ENCODE assay signal across 23 mouse cellular contexts in the genomic region with DNA sequence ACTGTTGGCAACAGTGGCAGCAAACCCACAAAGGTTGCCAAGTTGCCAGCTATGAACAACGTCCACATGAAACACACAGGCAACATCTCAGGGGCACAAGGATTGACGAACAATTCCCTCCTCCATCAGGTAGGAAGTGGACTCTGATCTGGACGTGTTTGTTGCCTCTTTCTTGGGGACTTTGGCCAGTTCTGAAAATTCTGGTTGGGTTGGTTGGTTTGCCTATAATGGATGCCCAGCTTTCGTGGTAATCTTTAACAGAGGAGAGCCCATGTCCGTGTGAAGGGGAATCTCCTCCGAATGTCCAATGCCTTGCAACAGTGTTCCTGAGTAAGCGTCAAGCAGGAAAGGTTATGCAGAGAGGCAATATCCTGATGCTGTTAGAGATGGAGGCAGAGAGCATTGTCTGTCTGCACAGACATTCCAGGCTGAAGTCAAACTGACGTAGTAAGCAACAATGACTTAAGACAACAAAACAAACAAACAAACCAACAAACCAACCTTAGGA. TPM values are rescaled to one million over a fixed set of nuclear protein-coding genes. Genes with fewer than 3 reads are reported as not detected.
A peak's percentile ranks its signal among the peaks of the same experiment; 100 is the strongest.
DNase-seq lines count a peak whose midpoint lies in the region; ATAC-seq and TF ChIP-seq lines count a peak whose summit lies in the region.
"Had no signal": no experiment of that assay in that cellular context is flagged by ENCODE, and none has a peak within 500 bp of the region (broad histone marks: within the 10 kb centered on the region; RNA-seq: fewer than 3 reads in every experiment).

No protein-coding gene starts in this region.

- no peaks in the 10 kb centered on the region for H3K4me1 ChIP-seq in kidney, embryonic 14.5 days (ENCODE audit: control insufficient read depth, insufficient read depth, low read length)
- no peaks in the 10 kb centered on the region; the same call in 1 of the 2 replicates for H3K4me1 ChIP-seq in intestine, embryonic 16.5 days (ENCODE audit: control insufficient read depth, insufficient read depth, low read length)
- H3K4me1 ChIP-seq in midbrain, postnatal 0 days (ENCODE audit: insufficient read depth, low read length), result no peaks in the 10 kb centered on the region
- H3K4me1 ChIP-seq: heart, embryonic 15.5 days; midbrain, embryonic 13.5 days had no signal

- TF ChIP-seq CTCF in midbrain, postnatal 0 days (IDR thresholded peaks at IDR 0.05), result no peak

- no peak overlapping the region for H3K9ac ChIP-seq in kidney, embryonic 14.5 days (ENCODE audit: low read depth, low read length)
- no peak overlapping the region for H3K9ac ChIP-seq in intestine, embryonic 16.5 days (ENCODE audit: low read depth, low read length)
- H3K9ac ChIP-seq in midbrain, postnatal 0 days (replicated peaks; ENCODE audit: low read length, poor library complexity, severe bottlenecking), result no peak overlapping the region
- H3K9ac ChIP-seq: heart, embryonic 15.5 days; midbrain, embryonic 13.5 days had no signal

- peak; percentile 85 for DNase-seq in kidney, adult 11 months
- DNase-seq in kidney, adult 9 months, result peak; percentile 93
- peak; percentile 75 for DNase-seq in kidney, postnatal 14 days
- DNase-seq in right cerebral cortex, adult 2 months (ENCODE audit: low spot score in 2 of 2), result no peak
- no peak for DNase-seq in cerebellum, postnatal 14 days
- no peak for DNase-seq in midbrain, postnatal 0 days (ENCODE audit: low spot score)
- DNase-seq: adrenal gland, postnatal 25 days; cerebellum, adult 11-12 months; cerebellum, adult 9-11 months; left cerebral cortex, postnatal 4 days; lung, adult 18-20 months; spleen, adult 18-20 months; thymus, postnatal 25 days had no signal

- H3K27me3 ChIP-seq in kidney, embryonic 14.5 days (ENCODE audit: control insufficient read depth, insufficient read depth, low read length), result no peaks in the 10 kb centered on the region
- H3K27me3 ChIP-seq in intestine, embryonic 16.5 days (replicated peaks; ENCODE audit: control insufficient read depth, insufficient read depth, low read length), result no peaks in the 10 kb centered on the region
- no peaks in the 10 kb centered on the region for H3K27me3 ChIP-seq in midbrain, postnatal 0 days (ENCODE audit: insufficient read depth, low read length)
- H3K27me3 ChIP-seq: heart, embryonic 15.5 days; midbrain, embryonic 13.5 days had no signal

- H3K4me2 ChIP-seq in kidney, embryonic 14.5 days (replicated peaks; ENCODE audit: low read depth, low read length), result no peak overlapping the region
- H3K4me2 ChIP-seq in intestine, embryonic 16.5 days (ENCODE audit: low read depth, low read length), result no peak overlapping the region
- no peak overlapping the region for H3K4me2 ChIP-seq in midbrain, postnatal 0 days (ENCODE audit: low read depth, low read length, poor library complexity, severe bottlenecking)
- H3K4me2 ChIP-seq: heart, embryonic 15.5 days; midbrain, embryonic 13.5 days had no signal

- H3K27ac ChIP-seq in kidney, embryonic 14.5 days (ENCODE audit: low read depth, low read length), result no peak overlapping the region
- H3K27ac ChIP-seq in intestine, embryonic 16.5 days (ENCODE audit: low read length), result no peak overlapping the region
- H3K27ac ChIP-seq in midbrain, postnatal 0 days (ENCODE audit: low read depth, low read length), result no peak overlapping the region
- H3K27ac ChIP-seq: heart, embryonic 15.5 days; hindbrain, postnatal 0 days; macrophage; midbrain, embryonic 13.5 days had no signal

- no peak for ATAC-seq in kidney, embryonic 14.5 days (ENCODE audit: low FRiP score, low TSS enrichment)
- ATAC-seq in intestine, embryonic 16.5 days, result peak; percentile 48
- no peak for ATAC-seq in midbrain, postnatal 0 days (ENCODE audit: low FRiP score)
- ATAC-seq: forebrain, embryonic 16.5 days; lung, postnatal 0 days; midbrain, embryonic 13.5 days had no signal

- WGBS in kidney, embryonic 14.5 days, result 91% methylated on average over 8 of the region's 8 CpGs
- WGBS in intestine, embryonic 16.5 days, result 77% methylated on average over 8 of the region's 8 CpGs
- 92% methylated on average over 8 of the region's 8 CpGs for WGBS in midbrain, postnatal 0 days

- H3K4me3 ChIP-seq in kidney, embryonic 14.5 days (ENCODE audit: low read length), result no peak overlapping the region
- no peak overlapping the region for H3K4me3 ChIP-seq in intestine, embryonic 16.5 days (ENCODE audit: low read length)
- H3K4me3 ChIP-seq in midbrain, postnatal 0 days (ENCODE audit: low read depth, low read length), result no peak overlapping the region
- H3K4me3 ChIP-seq: erythroblast, embryonic 14.5 days; heart, embryonic 15.5 days; midbrain, embryonic 13.5 days had no signal

- H3K9me3 ChIP-seq in kidney, embryonic 14.5 days (ENCODE audit: control insufficient read depth, low read length), result no peaks in the 10 kb centered on the region
- no peaks in the 10 kb centered on the region for H3K9me3 ChIP-seq in intestine, embryonic 16.5 days (ENCODE audit: control insufficient read depth, low read length)
- no peaks in the 10 kb centered on the region for H3K9me3 ChIP-seq in midbrain, postnatal 0 days (ENCODE audit: low read length)
- H3K9me3 ChIP-seq: G1E; heart, embryonic 15.5 days; midbrain, embryonic 13.5 days had no signal

- peaks cover 40% of the 10 kb centered on the region for H3K36me3 ChIP-seq in kidney, embryonic 14.5 days (ENCODE audit: control insufficient read depth, insufficient read depth, low read length)
- peaks cover 7% of the 10 kb centered on the region; the same call in 1 of the 2 replicates for H3K36me3 ChIP-seq in intestine, embryonic 16.5 days (ENCODE audit: control insufficient read depth, insufficient read depth, low read length)
- peaks cover 26% of the 10 kb centered on the region for H3K36me3 ChIP-seq in midbrain, postnatal 0 days (ENCODE audit: insufficient read depth, low read length)

RNA-seq across cellular contexts. Expression of gene Psmd6, which starts 20.0 kb away (rescaled TPM):
- 232 and 248 TPM in 2 replicates for polyA plus RNA-seq in kidney, embryonic 14.5 days (2014; fragmentation: Nextera tagmentation; extraction: Ambion mirVana)
- 189 and 203 TPM in 2 replicates for polyA plus RNA-seq in intestine, embryonic 16.5 days (2015; fragmentation: Nextera tagmentation; extraction: Ambion mirVana)
- 131 and 166 TPM in 2 replicates for total RNA-seq in midbrain, postnatal 0 days (2014; rRNA removed)
- 225 and 233 TPM in 2 replicates for polyA plus RNA-seq in midbrain, postnatal 0 days (2015; fragmentation: Nextera tagmentation; extraction: Ambion mirVana)

Comparison
In these comparisons a context has a peak if more than half of its experiments do, and no peak if none do; other contexts are left out.
1. DNase-seq: peak in kidney, adult 11 months (single experiment), kidney, adult 9 months (single experiment) and kidney, postnatal 14 days (single experiment); none in right cerebral cortex, adult 2 months (0 of 2), cerebellum, postnatal 14 days (0 of 2) and midbrain, postnatal 0 days (single experiment).